Mouse (Mus musculus): Measurements from ENCODE around the gene Rsrc1. TPM values are rescaled to one million over a fixed set of nuclear protein-coding genes. Genes with fewer than 3 reads are reported as not detected.
"Not testable (repeated sequence)": the region's sequence is repeated elsewhere in the genome, so short reads cannot be mapped to it uniquely, and the experiment has no call there.

Gene Rsrc1
- polyA plus RNA-seq, 1 experiment from 2014 or later = 30.8 TPM

DNA sequence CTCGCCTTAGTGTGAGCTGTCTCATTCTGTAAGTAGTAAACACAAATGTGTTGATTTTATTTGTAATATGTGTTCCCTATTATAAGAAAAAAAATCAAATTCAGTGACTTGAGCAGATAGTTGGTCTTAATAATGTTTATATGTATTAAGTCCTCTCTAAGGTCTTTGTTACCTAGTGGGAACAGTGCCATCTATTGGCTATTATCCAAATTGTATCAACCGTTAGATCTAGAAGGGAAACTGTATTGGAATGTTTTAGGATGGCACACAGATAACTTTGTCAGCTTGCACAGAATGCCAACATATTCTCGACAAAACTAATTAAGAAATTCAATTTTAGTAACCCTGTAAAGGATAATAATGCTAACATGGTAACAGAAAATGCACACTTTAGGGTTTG is 216.0 kb downstream of the Rsrc1 start:
- Histone ChIP-seq H3K27ac (ENCODE audit: low read length) (no peak overlapping the region), H3K4me2 (ENCODE audit: low read depth, low read length) (no peak overlapping the region), H3K4me1 (replicated peaks; ENCODE audit: control insufficient read depth, insufficient read depth, low read length) (no peaks in the 10 kb centered on the region), H3K27me3 (ENCODE audit: control insufficient read depth, insufficient read depth, low read depth, low read length) (no peaks in the 10 kb centered on the region), H3K36me3 (ENCODE audit: control insufficient read depth, insufficient read depth, low read length) (no peaks in the 10 kb centered on the region), H3K9me3 (ENCODE audit: control insufficient read depth, low read length) (no peaks in the 10 kb centered on the region), H3K9ac (ENCODE audit: low read length) (no peak overlapping the region), H3K4me3 (ENCODE audit: low read length) (no peak overlapping the region)
- ATAC-seq (ENCODE audit: low read depth) = no peak
- WGBS = 27% methylated on average over 3 of the region's 3 CpGs

DNA sequence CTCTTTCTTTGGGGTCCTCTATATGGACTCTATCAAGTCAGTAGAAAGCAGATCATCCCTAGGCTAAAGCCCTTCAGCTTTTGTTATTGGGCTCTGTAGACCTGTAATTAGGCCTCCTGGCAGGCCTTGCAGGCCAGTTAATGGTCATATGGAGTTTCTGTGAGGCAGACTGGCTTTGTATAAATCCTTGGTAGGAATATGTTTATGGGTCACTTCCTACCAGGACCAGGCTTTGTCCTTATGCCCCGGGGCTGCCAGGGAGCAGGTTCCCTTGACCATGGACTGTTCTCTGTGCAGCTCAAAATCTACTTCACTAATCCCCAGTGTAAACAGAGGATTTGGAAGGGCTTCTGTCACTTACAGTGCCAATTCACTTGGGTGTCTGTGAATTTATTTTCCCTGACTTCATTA is 231.9 kb downstream of the Rsrc1 start:
- no peak overlapping the region for H3K4me3 ChIP-seq (ENCODE audit: low read length)
- 58% methylated on average over 1 of the region's 1 CpGs for WGBS
- no peak overlapping the region for H3K27ac ChIP-seq (ENCODE audit: low read length)
- H3K36me3 ChIP-seq (ENCODE audit: control insufficient read depth, insufficient read depth, low read length) = no peaks in the 10 kb centered on the region
- H3K9me3 ChIP-seq (ENCODE audit: control insufficient read depth, low read length) = no peaks in the 10 kb centered on the region
- H3K9ac ChIP-seq (ENCODE audit: low read length) = no peak overlapping the region
- H3K4me1 ChIP-seq (replicated peaks; ENCODE audit: control insufficient read depth, insufficient read depth, low read length) = no peaks in the 10 kb centered on the region
- H3K27me3 ChIP-seq (ENCODE audit: control insufficient read depth, insufficient read depth, low read depth, low read length) = no peaks in the 10 kb centered on the region
- ATAC-seq (ENCODE audit: low read depth) = no peak
- H3K4me2 ChIP-seq (ENCODE audit: low read depth, low read length) = no peak overlapping the region

DNA sequence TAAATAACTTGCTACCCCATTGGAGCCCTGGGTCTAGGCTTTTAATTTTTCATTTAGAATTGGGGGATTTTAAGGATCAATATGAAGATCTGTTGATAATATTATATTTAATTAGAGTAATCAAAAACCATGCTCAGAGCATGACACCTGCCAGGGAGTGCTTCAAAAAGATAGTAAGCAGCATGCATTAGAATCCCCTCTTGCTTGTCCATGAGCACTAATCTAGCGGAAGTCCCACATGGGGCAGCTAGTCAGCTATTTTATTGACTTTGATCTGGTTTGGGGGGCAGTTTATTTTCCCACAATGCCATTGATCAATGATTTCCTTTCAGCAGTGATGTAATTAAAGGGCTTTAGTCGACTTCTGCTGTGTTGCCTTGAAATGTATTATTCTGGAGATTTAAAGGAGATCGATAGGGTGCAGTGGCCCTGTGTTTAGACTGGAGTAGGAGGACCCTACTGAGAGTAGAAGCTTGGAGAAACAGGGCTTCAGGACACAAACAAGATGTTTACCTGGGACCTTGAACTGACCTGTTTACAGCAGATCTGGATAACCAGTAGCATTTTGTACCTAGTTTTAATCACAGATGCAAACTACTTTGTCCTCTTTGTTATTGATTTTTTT is 251.5 kb downstream of the Rsrc1 start:
- WGBS = 69% methylated on average over 3 of the region's 3 CpGs
- Histone ChIP-seq H3K36me3 (ENCODE audit: control insufficient read depth, insufficient read depth, low read length) (no peaks in the 10 kb centered on the region), H3K27ac (ENCODE audit: low read length) (no peak overlapping the region), H3K4me1 (replicated peaks; ENCODE audit: control insufficient read depth, insufficient read depth, low read length) (no peaks in the 10 kb centered on the region), H3K4me3 (ENCODE audit: low read length) (no peak overlapping the region), H3K9ac (ENCODE audit: low read length) (no peak overlapping the region), H3K9me3 (ENCODE audit: control insufficient read depth, low read length) (no peaks in the 10 kb centered on the region), H3K4me2 (ENCODE audit: low read depth, low read length) (no peak overlapping the region), H3K27me3 (ENCODE audit: control insufficient read depth, insufficient read depth, low read depth, low read length) (no peaks in the 10 kb centered on the region)
- ATAC-seq (ENCODE audit: low read depth) = no peak

DNA sequence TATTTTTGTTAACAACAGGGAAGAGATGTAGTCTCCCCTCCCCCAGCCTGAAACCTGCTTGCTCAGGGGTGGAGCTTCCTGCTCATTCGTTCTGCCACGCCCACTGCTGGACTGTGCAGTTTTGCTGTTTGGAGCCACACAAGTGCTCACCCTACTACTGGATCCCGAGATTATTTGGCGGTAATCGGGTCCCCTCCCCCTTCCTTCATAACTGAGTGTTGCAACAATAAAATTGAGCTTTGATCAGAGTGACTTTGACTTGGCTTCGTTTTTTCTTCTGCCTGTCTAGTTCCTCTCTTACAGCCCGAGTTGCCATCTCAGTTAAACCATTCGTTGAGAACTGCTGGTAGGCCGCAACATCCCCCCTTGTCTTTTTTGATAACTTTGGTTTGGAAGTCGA is 261.3 kb downstream of the Rsrc1 start:
- 86% methylated on average over 10 of the region's 10 CpGs for WGBS
- not testable (repeated sequence) for H3K9me3 ChIP-seq (ENCODE audit: control insufficient read depth, low read length); H3K27me3 ChIP-seq (ENCODE audit: control insufficient read depth, insufficient read depth, low read depth, low read length); H3K27ac ChIP-seq (ENCODE audit: low read length); H3K4me3 ChIP-seq (ENCODE audit: low read length); H3K4me1 ChIP-seq (replicated peaks; ENCODE audit: control insufficient read depth, insufficient read depth, low read length); H3K36me3 ChIP-seq (ENCODE audit: control insufficient read depth, insufficient read depth, low read length); H3K4me2 ChIP-seq (ENCODE audit: low read depth, low read length); H3K9ac ChIP-seq (ENCODE audit: low read length); ATAC-seq (ENCODE audit: low read depth)

DNA sequence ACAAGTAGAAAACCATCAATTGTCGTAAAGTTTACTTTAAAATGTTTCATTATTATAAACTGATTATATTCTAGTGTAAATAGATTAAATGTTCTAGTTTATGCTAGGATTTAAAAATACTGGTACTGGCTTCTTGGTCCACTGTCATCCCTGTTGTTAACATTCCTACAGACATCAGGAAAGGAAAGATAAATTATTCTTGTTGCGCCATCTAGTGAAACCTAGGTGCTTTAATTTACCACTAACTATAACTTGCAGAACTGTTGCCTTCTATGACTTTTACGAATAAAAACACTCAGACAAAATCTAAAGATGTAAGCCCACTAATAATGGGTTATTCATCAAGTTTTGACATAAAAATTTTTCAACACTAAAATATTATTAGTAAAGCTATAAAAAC is 286.3 kb downstream of the Rsrc1 start:
- 66% methylated on average over 3 of the region's 3 CpGs for WGBS
- Histone ChIP-seq H3K4me3 (ENCODE audit: low read length) (no peak overlapping the region), H3K27me3 (ENCODE audit: control insufficient read depth, insufficient read depth, low read depth, low read length) (no peaks in the 10 kb centered on the region), H3K9ac (ENCODE audit: low read length) (no peak overlapping the region), H3K36me3 (ENCODE audit: control insufficient read depth, insufficient read depth, low read length) (no peaks in the 10 kb centered on the region), H3K4me2 (ENCODE audit: low read depth, low read length) (no peak overlapping the region), H3K4me1 (replicated peaks; ENCODE audit: control insufficient read depth, insufficient read depth, low read length) (no peaks in the 10 kb centered on the region), H3K27ac (ENCODE audit: low read length) (no peak overlapping the region), H3K9me3 (ENCODE audit: control insufficient read depth, low read length) (no peaks in the 10 kb centered on the region)
- ATAC-seq (ENCODE audit: low read depth) = no peak

DNA sequence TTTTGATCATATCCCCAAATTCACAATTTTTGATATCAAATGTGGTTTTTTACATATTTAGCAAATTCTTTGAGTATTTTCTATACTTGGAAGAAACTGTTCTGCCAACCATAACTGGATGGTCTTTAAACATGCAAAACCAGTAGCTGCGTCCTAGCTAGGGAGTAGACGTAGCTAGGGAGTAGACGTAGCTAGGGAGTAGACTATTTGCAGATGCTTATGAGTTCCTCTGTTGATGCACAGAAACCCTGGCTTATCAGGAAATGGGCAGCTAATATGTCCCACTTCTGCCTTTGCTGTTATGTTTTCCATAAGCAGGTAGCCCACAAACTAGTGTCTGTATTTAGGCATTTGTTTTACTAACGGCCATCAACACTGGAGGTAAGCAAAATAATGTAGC is 298.6 kb downstream of the Rsrc1 start:
- H3K4me1 ChIP-seq (replicated peaks; ENCODE audit: control insufficient read depth, insufficient read depth, low read length) = no peaks in the 10 kb centered on the region
- H3K4me3 ChIP-seq (ENCODE audit: low read length) = no peak overlapping the region
- H3K4me2 ChIP-seq (ENCODE audit: low read depth, low read length) = no peak overlapping the region
- 72% methylated on average over 4 of the region's 4 CpGs for WGBS
- no peak for ATAC-seq (ENCODE audit: low read depth)
- no peaks in the 10 kb centered on the region for H3K36me3 ChIP-seq (ENCODE audit: control insufficient read depth, insufficient read depth, low read length)
- no peak overlapping the region for H3K9ac ChIP-seq (ENCODE audit: low read length)
- H3K9me3 ChIP-seq (ENCODE audit: control insufficient read depth, low read length) = no peaks in the 10 kb centered on the region
- H3K27ac ChIP-seq (ENCODE audit: low read length) = no peak overlapping the region
- no peaks in the 10 kb centered on the region for H3K27me3 ChIP-seq (ENCODE audit: control insufficient read depth, insufficient read depth, low read depth, low read length)

DNA sequence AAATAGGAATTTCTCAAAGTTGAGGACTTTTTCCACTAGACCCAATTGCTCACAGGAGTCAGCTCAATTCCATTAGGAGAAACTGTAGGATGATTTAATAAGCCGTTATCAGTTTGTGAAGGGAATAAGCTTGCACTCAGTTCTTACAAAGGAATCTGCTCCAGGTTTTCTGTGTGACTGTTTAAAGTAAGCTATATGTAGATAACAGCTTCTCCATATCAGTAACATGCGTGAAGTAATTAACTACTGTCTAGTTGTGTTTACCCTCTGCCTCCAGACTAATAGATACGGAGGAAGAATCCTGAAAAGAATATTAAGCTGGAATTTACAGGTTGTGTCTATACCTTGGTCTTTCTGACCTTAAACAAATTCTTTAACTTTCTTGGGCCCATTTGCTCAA is 299.1 kb downstream of the Rsrc1 start:
- Histone ChIP-seq H3K4me2 (ENCODE audit: low read depth, low read length) (no peak overlapping the region), H3K4me1 (replicated peaks; ENCODE audit: control insufficient read depth, insufficient read depth, low read length) (no peaks in the 10 kb centered on the region), H3K27ac (ENCODE audit: low read length) (no peak overlapping the region), H3K36me3 (ENCODE audit: control insufficient read depth, insufficient read depth, low read length) (no peaks in the 10 kb centered on the region), H3K9ac (ENCODE audit: low read length) (no peak overlapping the region), H3K27me3 (ENCODE audit: control insufficient read depth, insufficient read depth, low read depth, low read length) (no peaks in the 10 kb centered on the region), H3K9me3 (ENCODE audit: control insufficient read depth, low read length) (no peaks in the 10 kb centered on the region), H3K4me3 (ENCODE audit: low read length) (no peak overlapping the region)
- WGBS = 41% methylated on average over 3 of the region's 3 CpGs
- ATAC-seq (ENCODE audit: low read depth) = no peak

DNA sequence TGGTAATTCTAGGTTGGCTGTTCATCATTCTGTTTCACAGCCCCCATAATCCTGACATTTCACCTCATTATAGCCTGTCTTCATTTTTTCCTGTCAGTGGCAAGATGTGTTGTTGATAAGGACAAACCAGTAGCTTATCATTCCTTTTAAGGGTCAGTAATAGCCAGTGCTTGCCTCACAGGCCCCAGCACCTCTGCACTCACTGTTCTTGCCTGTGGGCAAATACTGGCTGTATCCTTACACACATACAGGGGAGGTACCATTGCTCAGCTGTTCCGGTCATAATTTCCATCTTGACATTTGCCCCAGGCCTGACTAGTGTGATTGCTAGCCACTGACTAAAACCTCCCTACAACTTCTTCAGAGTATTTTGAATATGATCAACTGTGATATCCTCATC is 302.8 kb downstream of the Rsrc1 start:
- no peak overlapping the region for H3K4me2 ChIP-seq (ENCODE audit: low read depth, low read length)
- no peak overlapping the region for H3K9ac ChIP-seq (ENCODE audit: low read length)
- no peak overlapping the region for H3K4me3 ChIP-seq (ENCODE audit: low read length)
- no peaks in the 10 kb centered on the region for H3K36me3 ChIP-seq (ENCODE audit: control insufficient read depth, insufficient read depth, low read length)
- 83% methylated on average over 1 of the region's 1 CpGs for WGBS
- no peak for ATAC-seq (ENCODE audit: low read depth)
- H3K4me1 ChIP-seq (replicated peaks; ENCODE audit: control insufficient read depth, insufficient read depth, low read length) = no peaks in the 10 kb centered on the region
- H3K9me3 ChIP-seq (ENCODE audit: control insufficient read depth, low read length) = no peaks in the 10 kb centered on the region
- no peaks in the 10 kb centered on the region for H3K27me3 ChIP-seq (ENCODE audit: control insufficient read depth, insufficient read depth, low read depth, low read length)
- no peak overlapping the region for H3K27ac ChIP-seq (ENCODE audit: low read length)

DNA sequence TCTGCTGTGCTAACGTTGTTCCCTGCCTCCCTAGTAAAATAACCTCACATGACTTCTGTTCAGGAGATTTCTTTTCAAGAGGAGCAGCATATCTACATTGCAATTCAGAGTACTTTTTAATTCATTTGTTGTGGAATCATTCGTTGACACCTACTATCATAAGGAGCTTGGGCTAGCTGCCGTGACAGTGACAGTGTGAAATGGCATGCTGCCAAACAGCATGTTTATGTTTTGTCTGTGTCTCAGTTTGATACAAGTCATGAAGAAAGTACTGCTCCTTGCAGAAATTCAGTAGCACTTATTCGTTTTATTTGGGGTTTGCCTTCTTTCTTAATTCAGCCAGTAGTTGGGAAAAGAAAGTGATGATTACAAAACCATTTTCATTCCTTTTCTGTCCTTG is 303.7 kb downstream of the Rsrc1 start:
- no peak for ATAC-seq (ENCODE audit: low read depth)
- H3K4me2 ChIP-seq (ENCODE audit: low read depth, low read length) = no peak overlapping the region
- H3K9ac ChIP-seq (ENCODE audit: low read length) = no peak overlapping the region
- no peaks in the 10 kb centered on the region for H3K36me3 ChIP-seq (ENCODE audit: control insufficient read depth, insufficient read depth, low read length)
- H3K27ac ChIP-seq (ENCODE audit: low read length) = no peak overlapping the region
- H3K9me3 ChIP-seq (ENCODE audit: control insufficient read depth, low read length) = no peaks in the 10 kb centered on the region
- no peak overlapping the region for H3K4me3 ChIP-seq (ENCODE audit: low read length)
- no peaks in the 10 kb centered on the region for H3K4me1 ChIP-seq (replicated peaks; ENCODE audit: control insufficient read depth, insufficient read depth, low read length)
- 47% methylated on average over 4 of the region's 4 CpGs for WGBS
- H3K27me3 ChIP-seq (ENCODE audit: control insufficient read depth, insufficient read depth, low read depth, low read length) = no peaks in the 10 kb centered on the region

DNA sequence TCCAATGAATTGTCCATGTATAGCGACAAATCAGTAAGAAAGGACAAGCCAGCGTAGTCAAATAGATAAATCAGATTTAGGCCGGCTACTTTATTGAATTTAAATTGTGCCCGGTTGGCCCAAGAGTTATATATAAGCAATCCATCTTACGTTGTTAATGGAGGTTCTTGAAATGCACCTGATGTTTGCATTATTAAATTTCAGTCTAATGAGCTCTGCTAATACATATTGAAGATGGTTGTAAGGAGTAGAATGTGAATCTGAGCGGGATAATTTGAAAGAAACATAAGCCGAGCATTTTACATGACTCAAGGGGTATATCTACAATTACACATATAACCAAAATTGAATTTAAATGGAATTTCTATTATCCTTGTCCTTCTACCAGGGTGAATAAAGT is 307.5 kb downstream of the Rsrc1 start:
- Histone ChIP-seq H3K27ac (ENCODE audit: low read length) (no peak overlapping the region), H3K9ac (ENCODE audit: low read length) (no peak overlapping the region), H3K4me1 (replicated peaks; ENCODE audit: control insufficient read depth, insufficient read depth, low read length) (no peaks in the 10 kb centered on the region), H3K4me2 (ENCODE audit: low read depth, low read length) (no peak overlapping the region), H3K4me3 (ENCODE audit: low read length) (no peak overlapping the region), H3K27me3 (ENCODE audit: control insufficient read depth, insufficient read depth, low read depth, low read length) (no peaks in the 10 kb centered on the region), H3K9me3 (ENCODE audit: control insufficient read depth, low read length) (no peaks in the 10 kb centered on the region), H3K36me3 (ENCODE audit: control insufficient read depth, insufficient read depth, low read length) (no peaks in the 10 kb centered on the region)
- no peak for ATAC-seq (ENCODE audit: low read depth)
- 92% methylated on average over 7 of the region's 7 CpGs for WGBS

Data from lung, embryonic 16.5 days (tissue).